Mouse (Mus musculus): Measurements from ENCODE around the gene Aqp5.

- no peak for TF ChIP-seq POLR2A (IDR thresholded peaks at IDR 0.05; ENCODE audit: borderline replicate concordance, low read depth, low read length)
- TF ChIP-seq CTCF (IDR thresholded peaks at IDR 0.05; ENCODE audit: low read depth, low read length): no peak
These were observed 21.9 kb upstream of the Aqp5 start for GRCm38 (mm10) chr15:99568682-99569081.

All from bone marrow macrophage, adult 2 months (primary cell).